Mouse (Mus musculus) urinary bladder, postnatal 4 days (tissue): ENCODE measurements around the gene Fyn.

Experiments
- DNase-seq, 2 experiments: peaks; one replicate each; pipeline ENCODE4 v3.0.0; 2021 to 2022; ENCODE audit warnings: low spot score in 2 of 2

Fyn gene

DNA sequence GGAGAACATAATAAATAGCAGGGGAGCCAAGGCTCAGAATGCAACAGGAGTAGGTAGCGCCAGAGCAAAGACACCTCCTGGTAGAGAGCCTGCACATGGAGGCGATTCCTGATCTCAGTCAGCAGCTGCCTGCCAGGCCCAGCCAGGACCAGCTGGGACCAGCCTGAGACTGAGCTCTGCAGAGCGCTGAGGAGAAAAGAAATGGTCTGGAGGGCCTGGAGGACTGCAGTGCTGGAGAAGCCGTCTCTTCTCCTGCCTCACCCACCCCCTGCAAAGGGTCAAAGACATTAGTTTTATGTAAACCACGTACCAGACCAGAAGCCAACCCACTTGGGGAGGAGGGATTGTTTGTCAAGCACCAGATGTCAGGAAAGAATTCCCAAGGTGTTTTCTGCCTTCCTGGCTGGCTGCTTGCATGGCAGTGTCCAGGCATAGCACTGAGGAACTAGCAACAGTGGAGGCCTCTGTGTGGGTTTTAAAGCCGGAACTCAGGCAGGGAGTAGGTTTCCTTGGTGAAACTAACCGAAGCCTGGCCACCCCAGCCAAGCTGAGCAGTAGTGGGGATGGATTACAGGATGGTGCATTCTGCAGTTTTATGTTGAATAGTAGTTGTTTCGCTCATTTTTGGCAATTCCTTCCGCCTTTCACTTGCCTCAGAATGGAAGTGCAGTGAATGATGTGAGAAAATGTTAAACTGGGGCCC, 165.8 kb downstream of the Fyn start:
- DNase-seq = no peak

DNA sequence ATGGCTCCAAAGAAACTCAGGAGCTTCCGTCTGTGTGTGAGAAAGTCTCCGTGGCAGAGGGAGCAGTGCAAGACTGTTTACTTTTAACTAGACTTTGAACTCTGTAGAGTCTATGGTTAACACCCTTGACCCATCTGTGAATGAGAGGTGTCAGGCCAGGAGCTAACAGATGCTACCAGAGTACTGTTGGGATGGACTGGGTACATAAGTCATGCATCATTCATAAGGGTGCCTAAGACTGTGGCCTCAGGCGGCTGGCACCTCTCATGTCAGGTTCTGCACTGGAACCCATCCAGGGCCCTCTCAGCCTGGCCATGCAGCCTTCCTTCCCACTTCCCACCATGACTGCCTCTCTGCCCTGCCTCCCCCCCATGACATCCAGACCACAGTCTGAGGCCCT, 166.7 kb downstream of the Fyn start:
- no peak for DNase-seq

DNA sequence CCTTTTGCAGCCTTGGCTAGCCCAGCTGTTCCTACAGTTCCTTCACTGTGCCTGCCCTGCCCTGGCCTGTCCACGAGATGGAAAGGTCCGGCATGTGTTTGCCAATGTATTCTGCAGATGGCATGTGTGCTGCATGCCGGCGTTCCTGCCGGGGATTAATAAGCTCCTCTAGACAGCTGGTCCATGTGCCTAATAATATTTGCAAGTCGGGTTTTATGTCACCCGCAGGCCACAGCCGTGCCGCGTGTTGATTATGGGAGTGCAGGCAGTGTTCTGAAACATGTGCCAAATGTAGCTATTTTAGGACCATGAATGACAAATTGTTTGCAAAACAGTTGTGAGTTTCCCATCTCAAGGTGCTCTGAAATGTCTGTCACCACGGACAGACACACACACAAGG, 167.6 kb downstream of the Fyn start:
- no peak for DNase-seq

DNA sequence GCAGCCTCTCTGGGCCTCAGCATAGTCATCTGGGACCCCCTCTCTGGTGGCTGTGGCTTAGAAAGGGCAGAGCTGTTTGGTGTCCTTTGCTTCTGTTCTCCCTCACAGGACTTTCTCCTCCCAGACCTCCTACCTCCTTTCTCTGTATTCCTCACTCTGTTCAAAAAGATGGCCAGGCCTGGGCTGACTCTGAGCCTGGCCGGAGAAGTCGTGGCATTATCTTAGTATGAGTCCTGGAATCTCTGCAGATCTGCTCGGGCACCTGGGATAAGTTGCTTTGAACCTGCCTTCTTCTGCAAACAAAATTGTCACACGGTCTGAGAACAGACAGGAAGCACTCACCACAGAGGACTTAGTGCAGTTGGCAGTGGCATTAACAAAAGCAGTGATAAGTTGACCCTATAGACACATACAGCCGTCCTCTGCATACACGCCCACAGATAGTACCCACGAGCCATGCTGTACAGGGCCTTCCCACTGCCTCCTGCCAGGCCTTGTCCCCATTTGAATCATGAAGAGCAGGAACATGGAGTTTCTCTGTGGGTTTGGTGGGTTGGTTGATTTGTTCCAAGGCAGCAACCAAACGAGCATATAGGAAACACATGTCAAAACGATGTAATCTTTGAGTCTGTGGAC, 171.5 kb downstream of the Fyn start:
- no peak for DNase-seq

DNA sequence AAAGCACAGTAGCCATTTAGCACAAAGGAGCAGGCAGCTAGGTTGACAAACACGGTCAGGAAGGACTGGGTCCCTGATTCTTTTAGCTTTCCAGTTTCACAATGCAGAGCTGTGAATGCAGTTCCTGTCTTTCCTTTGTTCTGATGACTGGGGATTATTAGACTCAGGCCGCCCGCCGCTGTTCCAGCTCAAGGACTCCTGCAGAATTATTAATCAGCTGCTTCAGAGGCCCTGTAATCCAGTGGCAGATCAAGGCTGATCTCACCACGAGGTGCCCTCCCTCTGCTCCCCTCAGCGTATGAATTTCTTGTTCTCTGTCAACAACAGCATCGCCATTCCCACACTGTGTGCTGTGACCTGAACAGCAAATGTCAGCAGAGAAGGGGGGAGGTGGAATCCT, 172.3 kb downstream of the Fyn start:
- DNase-seq = no peak

DNA sequence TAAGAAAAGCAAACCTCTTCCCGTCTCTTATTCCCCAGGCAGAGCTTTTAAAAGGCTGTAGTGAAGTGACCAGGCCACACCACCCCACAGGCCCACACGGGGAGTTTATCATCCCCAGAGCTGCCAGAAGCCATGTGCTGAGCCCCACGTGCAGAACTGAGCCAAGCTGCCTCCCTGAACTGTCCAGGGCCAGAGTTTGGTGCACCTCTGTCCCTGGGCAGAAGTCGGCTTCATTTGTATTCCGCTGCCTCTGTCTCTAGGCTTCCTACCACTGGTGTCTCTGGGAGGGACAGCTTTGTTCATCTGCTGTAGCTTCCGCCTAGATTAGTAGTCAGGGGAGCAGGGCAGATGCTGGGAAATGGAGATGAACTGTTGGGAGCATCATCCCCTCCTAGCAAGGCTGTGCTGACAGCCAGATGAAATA, 172.8 kb downstream of the Fyn start:
- DNase-seq = no peak

DNA sequence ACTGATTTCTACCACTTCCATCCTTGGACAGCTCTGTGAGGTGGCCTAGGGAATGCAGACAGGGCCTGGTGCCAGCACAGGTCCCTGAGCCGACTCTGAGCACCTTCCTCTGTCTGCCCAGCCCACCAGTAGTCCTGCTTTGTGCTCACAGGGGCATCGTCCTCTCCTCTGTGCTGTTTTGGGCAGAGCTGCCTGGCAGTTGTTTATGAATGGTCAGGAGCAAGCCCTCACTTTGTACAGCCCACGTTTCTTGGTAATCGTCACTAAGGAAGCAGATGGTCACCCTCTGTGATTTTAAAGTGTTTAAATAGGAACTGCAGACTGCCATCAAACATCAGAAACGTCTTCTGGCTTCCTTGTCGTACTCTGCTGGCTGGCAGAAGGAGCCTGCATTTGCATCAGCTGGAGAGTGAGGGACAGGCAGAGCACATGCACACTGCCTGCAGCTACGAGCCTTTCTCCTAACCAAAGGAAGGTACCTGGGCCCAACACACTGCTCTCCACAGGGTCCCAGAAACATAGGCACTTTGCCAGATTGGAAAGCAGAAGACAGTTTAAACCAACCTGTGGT, 173.4 kb downstream of the Fyn start:
- no peak for DNase-seq

DNA sequence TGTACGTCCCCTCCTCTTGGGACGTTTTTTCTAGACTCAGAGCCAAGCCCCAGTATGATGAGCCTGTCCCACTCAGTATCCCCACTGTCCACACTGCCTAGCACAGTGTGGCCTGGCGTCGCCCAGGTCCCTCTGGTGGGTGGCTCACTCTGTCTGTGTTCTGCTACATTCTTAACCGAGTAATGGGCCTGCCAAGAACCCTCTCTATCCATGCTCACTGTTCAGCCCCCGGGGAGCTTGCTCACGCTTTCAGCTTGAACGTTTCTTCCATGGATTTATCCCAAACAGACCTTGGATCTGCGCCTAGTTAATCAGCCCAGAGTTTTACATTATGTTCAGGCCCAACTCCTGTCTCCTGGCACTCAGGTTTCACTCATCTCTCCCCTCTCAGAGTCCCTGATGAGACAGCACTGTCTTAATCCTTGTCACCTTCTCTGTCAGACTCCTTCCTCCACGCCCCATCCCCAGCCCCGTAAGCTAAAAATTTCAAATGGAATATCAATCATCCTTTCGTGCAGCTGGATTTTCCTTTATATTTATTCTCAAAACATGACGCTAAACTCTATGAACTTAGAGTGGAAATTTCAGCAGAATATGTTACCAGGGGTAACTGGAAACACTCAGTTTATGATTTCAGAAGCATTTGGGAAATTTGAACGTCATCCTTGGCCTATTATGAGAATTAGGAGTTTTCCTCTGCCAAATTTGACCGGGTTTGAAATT, 174.0 kb downstream of the Fyn start:
- DNase-seq = peak in 1 of 2 experiments; percentile 53

DNA sequence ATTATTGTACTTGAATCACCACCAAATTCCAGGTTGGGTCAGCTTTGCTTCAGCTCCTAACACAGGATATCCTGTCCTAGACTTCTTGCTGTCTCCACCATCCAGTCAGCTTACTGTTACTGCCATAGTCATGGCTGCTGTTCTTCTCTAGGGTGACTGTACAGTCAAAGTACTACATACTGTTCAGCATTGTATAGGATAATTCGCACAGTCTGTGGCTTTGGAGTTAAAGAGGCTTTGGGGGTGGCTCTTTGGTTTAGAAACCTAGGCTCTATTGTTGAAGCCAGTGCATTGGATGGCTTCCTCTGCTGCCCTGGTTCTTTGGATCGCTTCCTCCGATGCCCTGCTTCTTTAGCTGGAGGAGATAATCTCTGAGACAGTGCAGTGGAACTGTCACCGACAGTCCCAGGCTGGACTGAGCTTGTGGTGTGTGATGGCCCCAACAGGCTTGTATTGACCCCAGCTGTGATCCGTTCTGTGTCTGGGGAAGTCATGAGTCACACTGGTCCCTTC, 174.7 kb downstream of the Fyn start:
- no peak for DNase-seq

DNA sequence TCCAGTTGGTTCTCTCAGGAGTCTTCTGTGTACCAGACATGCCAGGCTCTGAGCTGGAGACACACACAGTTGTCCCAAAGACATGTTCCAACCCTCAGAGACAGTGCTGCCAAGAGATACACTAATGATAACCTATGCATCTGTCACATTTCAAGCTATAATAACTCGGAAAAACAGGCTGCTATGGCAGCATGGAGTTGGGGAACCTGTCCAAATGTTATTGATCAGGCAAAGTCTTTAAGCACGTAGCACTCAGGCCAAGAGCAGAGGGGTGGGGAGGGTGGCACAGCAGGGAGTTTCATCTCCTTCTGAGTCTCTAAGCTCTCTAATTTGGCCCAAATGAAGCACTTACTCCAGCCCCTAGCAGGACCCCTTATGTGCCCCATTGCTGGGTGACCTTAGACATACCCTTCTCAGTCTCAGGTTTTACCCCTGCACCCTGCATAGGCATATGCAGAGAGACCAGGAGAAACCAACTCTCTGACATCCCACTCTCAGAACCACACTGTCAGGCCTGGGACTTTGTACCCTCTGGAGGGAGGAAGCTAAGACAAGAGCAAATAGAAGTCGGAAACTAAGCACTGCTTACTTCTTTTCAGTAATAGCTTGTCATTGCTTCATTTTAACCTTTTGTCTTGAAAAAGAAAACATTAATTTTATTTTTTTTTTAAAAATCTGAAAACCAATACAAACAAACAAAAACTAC, 178.9 kb downstream of the Fyn start:
- DNase-seq = no peak

DNA sequence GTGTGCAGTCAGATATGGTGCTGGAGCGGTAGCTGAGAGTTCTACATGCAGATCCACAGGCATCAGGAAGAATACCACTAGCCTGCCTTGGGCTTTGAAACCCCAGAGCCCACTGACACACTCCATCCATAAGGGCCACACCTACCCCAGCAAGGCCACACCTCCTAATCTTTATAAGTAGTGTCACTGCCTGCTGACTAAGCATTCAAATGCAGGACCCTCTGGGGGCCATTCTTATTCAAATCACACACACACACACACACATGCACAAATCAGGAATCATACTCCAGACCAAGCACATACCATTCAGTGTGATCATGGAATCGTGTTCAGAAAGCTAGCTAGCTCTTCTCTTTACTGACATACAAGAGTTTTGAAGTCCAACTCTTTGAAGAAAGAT, 182.1 kb downstream of the Fyn start:
- no peak for DNase-seq

DNA sequence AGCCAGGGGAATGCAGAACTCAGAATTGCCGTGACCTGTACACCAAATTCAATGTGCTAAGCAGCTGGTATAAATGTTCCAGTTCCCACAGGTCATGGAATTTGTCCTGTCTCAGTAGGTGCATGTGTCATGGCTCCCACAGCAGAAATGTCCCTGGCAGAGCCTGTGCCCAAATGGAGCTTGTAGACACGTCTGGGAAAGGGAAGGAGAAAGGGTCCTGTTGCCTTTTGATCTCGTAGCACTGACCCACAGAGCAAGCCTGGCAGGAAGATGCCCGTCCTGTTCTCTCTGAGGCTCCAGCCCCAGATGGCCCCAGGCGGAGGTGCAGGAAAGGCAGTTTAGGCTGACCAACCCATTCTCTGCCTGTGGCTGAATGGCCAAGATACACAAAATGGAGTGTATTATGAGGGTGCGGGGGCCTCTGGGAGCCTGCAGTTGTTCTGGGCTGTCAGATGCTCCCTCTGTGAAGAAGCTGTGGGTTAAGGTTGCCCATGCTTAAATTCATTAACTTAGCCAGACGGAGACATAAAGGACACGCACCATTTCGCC, 183.1 kb downstream of the Fyn start:
- DNase-seq = no peak

DNA sequence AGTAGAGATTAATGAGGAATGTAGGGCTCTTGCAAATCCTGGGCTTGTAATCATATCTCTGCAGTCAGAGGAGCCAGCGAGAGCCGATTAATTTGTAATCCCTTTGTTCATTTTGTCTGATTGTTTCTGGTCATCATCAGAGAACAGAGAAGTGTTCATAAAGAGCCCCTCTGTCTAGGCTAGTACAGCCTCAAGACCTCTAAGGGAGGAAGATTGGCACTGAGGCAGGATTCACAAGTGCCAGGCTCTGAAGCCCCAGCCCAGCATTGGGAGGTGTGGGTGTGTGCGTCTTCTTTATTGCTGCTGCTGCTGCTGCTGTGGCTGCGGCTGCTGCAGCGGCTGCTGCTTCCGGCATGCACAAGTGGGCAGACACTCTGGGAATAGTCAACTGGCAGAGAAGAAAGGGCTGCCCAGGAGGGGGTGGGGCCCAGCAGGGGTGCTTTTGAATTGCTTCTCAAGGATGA, 183.7 kb downstream of the Fyn start:
- no peak for DNase-seq

DNA sequence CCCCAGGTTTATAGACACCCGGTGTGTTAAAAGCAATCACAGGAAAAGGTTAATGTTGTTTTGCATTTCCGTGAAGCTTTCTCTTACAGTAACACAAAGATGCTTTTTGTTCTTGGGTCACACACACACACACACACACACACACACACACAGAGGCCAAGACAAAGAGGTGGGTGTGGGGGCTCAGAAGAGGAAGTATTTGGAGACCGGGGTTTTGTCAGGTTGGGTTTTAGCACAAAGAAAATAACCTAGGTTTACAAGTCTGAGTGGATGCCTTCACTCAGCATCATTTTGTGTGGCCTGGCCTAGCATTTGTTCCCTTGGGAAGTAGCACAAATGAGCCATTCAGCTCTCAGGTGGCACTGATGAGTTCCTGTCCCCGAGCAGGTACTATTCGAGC, 184.2 kb downstream of the Fyn start:
- DNase-seq = no peak

DNA sequence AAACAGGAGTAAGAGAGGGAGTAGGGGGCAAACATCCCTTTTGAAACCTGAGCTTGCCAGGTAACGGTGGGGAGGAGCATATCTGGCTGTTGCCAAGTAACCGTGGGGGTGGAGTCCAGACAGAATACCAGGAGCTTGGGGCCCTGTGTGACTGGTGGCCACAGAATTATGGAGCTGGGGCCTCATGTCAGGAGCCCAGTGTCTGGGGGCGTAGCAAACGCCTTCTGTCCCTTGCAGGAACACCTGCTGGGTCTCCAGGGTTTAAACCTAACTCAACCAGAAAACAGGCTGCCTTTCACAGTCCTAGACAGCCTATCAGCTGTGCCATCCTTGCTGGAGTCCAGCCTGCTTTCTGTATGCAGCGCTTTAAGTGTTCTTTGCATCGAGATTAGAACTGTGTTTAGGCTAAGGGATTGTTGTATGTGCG, 186.6 kb downstream of the Fyn start:
- DNase-seq = no peak

DNA sequence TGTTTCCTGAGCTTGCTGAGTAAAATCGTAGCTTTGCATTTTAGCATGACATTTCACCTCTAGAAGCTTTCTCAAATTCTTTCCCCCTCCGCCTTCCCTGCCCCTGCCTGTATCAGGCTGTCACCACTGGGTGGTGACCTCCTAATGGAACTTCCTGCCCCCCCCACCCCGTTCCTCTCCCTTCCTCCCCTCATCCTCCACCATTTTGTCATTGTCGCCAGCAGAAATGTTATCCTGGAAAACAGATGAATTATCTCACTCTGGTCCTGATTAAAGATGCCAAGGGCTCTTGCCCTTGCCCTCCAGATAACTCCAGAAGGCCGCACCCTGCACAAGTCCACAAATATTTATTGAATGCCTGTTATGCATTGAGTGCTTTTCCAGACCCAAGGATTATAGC, 187.1 kb downstream of the Fyn start:
- no peak for DNase-seq

DNA sequence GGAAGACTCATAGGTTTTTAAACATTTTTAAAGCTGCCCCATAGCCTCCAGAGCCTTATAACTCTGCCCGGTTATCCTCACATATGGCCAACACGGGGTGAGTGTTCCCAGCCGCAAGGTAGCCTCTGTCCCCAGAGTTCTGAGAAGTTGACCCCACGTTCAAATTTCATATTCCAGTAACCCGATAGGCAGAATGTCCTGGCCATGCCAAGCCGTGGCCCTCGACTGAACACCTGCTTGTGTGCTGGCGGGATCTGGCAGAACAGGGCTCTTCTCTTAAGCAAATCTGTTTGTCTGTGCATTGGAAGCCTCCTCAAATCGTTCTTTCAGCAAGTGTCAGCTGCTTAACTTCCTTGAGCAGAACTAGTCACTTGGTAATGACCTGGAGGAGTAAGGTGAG, 188.7 kb downstream of the Fyn start:
- no peak for DNase-seq

DNA sequence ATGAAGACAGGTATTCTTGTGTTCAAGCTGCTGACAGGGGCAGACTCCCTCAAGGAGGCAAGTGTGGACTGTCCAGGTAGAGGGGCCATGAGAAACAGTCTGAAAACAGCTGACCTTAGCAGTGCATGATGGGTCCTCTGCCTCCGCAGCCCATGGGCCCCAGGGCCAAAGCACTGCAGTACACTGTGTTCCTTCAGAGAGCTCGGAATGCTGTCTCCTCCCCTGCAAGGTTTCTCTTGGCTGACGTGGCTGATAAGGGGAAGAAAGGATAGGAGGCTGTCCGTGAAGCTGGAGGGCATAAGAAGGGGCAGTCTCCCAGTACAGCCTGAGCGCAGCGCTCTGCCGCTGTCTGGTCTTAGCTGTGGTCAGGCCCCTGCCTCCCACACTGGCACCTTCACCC, 189.2 kb downstream of the Fyn start:
- DNase-seq = peak in 1 of 2 experiments; percentile 68

DNA sequence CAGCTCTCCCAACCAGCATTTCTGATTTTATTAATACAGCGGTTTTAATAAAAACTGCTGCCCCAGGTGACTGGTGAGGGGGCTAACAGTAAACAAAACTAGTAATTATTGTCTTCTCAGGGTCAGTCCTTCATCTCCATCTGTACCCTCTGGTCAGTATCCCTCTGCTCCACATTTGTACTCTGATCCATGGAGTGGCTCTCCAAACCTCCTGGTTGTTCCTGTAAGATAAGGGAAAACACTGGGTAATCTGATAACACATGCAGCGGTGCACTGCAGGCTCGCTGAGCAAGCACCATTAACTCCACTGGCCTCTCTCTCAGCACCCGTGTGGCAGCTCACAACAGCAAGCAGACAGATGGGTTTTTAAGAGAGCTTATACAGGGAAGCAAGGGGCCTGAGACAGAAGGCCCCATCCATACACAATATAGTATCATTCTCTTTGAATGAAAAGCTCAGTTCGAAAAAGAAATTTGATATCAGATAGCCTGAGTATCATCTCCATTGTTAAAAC, 189.9 kb downstream of the Fyn start:
- no peak for DNase-seq

DNA sequence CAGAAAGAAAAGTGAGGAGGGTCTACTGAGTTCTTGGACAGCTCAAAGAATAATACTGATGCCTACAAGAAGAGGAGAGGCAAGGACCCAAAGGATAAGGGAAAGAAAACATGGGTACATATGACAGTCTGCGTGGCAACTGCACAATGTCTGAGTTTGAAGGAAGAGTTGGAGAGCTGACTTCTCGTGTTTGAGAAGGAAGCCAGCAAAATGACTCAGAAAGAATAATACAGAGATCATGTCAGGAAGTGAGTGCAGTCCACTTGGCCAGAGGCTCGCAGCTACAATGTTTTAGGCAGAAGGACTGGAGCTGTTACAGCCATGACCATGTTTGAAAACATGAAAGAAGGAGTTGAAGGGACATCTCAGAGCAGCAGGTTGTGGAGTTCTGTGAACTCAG, 190.7 kb downstream of the Fyn start:
- DNase-seq = no peak

DNA sequence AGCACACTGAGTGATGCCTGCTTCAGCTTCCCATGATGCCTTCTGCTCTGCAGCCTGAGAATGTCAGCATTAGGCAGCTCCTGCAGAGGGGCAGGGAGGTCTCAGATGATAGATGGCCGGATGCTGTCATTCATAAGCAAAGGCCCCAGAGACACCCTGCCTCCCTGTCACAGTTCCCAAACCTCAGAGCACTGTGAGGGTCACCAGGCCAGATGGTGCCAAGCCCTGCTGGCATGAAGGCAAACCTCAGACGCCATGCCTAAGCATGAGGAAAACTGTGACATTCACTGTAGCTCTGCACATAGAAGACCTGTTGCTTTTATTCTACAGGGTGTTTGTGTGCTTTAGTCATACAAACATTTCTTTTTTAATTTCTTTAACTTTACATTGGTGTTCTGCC, 193.7 kb downstream of the Fyn start:
- no peak for DNase-seq
